Mouse (Mus musculus) layer of hippocampus, adult 9-10 months (tissue): ENCODE results near the gene Cfap54.

Experiments
- DNase-seq: peaks from one replicate; pipeline ENCODE4 v3.0.0; 2022; ENCODE audit warnings: low spot score

Gene Cfap54

GRCm38 (mm10) chr10:92937091-92937490 lies 144.3 kb downstream of the Cfap54 start:
- no peak for DNase-seq

- DNase-seq = no peak
Observed at GRCm38 (mm10) chr10:92934506-92934905, 146.9 kb downstream of the Cfap54 start.

- DNase-seq = no peak
Observed at GRCm38 (mm10) chr10:92933616-92934015, 147.8 kb downstream of the Cfap54 start.

GRCm38 (mm10) chr10:92932464-92932863 lies 149.0 kb downstream of the Cfap54 start:
- DNase-seq = no peak

GRCm38 (mm10) chr10:92930036-92930435 lies 151.4 kb downstream of the Cfap54 start:
- DNase-seq = no peak

GRCm38 (mm10) chr10:92928256-92928655 lies 153.2 kb downstream of the Cfap54 start:
- no peak for DNase-seq

GRCm38 (mm10) chr10:92918551-92918950 lies 162.9 kb downstream of the Cfap54 start:
- DNase-seq = no peak

GRCm38 (mm10) chr10:92907246-92907645 lies 174.2 kb downstream of the Cfap54 start:
- no peak for DNase-seq

GRCm38 (mm10) chr10:92888466-92888865 lies 193.0 kb downstream of the Cfap54 start:
- DNase-seq = no peak

- DNase-seq = no peak
Observed at GRCm38 (mm10) chr10:92878000-92878399, 203.4 kb downstream of the Cfap54 start.

GRCm38 (mm10) chr10:92840980-92841379 lies 240.4 kb downstream of the Cfap54 start:
- no peak for DNase-seq

- no peak for DNase-seq
Observed at GRCm38 (mm10) chr10:92837572-92837971, 243.8 kb downstream of the Cfap54 start.

GRCm38 (mm10) chr10:92837045-92837444 lies 244.4 kb downstream of the Cfap54 start:
- no peak for DNase-seq

- DNase-seq = no peak
Observed at GRCm38 (mm10) chr10:92821499-92821898, 259.9 kb downstream of the Cfap54 start.

- no peak for DNase-seq
Observed at GRCm38 (mm10) chr10:92818190-92818589, 263.2 kb downstream of the Cfap54 start.

GRCm38 (mm10) chr10:92816903-92817302 lies 264.5 kb downstream of the Cfap54 start:
- no peak for DNase-seq

GRCm38 (mm10) chr10:92810894-92811293 lies 270.5 kb downstream of the Cfap54 start:
- DNase-seq = no peak

GRCm38 (mm10) chr10:92791908-92792307 lies 289.5 kb downstream of the Cfap54 start:
- no peak for DNase-seq

GRCm38 (mm10) chr10:92791531-92791900 lies 289.9 kb downstream of the Cfap54 start:
- DNase-seq = no peak

- no peak for DNase-seq
Observed at GRCm38 (mm10) chr10:92790893-92791530, 290.4 kb downstream of the Cfap54 start.

- no peak for DNase-seq
Observed at GRCm38 (mm10) chr10:92790247-92790646, 291.2 kb downstream of the Cfap54 start.

- no peak for DNase-seq
Observed at GRCm38 (mm10) chr10:92788410-92789096, 292.9 kb downstream of the Cfap54 start.

GRCm38 (mm10) chr10:92782691-92783090 lies 298.7 kb downstream of the Cfap54 start:
- DNase-seq = no peak

- no peak for DNase-seq
Observed at GRCm38 (mm10) chr10:92754359-92754758, 327.1 kb downstream of the Cfap54 start.
